14 mouse cellular contexts compared by ENCODE assay signal in the genomic region with DNA sequence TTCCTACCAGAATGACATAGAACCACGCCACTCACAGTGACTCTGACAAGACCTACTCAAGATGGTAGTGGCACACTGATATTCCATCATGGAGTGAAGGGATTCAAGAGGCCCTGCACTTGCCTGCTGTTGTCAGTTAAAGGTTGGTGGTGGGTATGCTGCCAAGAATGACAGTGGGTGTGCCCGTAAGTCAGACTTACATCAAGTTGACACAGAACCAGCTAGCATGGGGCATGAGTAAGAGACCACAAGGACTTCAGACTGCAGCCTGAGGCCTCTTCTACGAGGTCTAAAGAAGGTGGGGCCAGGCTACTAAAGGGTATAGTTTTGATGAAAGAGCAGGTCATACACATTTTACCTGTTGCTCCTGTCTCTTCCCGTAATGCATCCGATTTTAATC. TPM values are rescaled to one million over a fixed set of nuclear protein-coding genes. Genes with fewer than 3 reads are reported as not detected.
"Had no signal": no experiment of that assay in that cellular context is flagged by ENCODE, and none has a peak within 500 bp of the region (broad histone marks: within the 10 kb centered on the region; RNA-seq: fewer than 3 reads in every experiment).

No protein-coding gene starts in this region.

- DNase-seq: kidney, postnatal 36 days; layer of hippocampus, postnatal 36 days; left cerebral cortex, postnatal 4 days; lung, adult 18-20 months; lung, postnatal 10 days; lung, postnatal 36 days; retina, postnatal 1 day; right cerebral cortex, postnatal 25 days; spleen, adult 18-20 months; thymus, postnatal 25 days had no signal

RNA-seq across cellular contexts. Expression of gene Gm49496, which starts 4.5 kb away (rescaled TPM):
- total RNA-seq: layer of hippocampus, adult 8-10 months; layer of hippocampus, postnatal 10 days; layer of hippocampus, postnatal 36 days; left cerebral cortex, adult 2 months; left cerebral cortex, postnatal 14 days; left cerebral cortex, postnatal 4 days had no signal

RNA-seq across cellular contexts. Expression of gene Gm10198, which starts 47.3 kb away (rescaled TPM):
- total RNA-seq: layer of hippocampus, adult 8-10 months; layer of hippocampus, postnatal 10 days; layer of hippocampus, postnatal 36 days; left cerebral cortex, adult 2 months; left cerebral cortex, postnatal 14 days; left cerebral cortex, postnatal 4 days had no signal
